Mouse (Mus musculus) neural tube, embryonic 13.5 days (tissue): ENCODE measurements around the gene Cadps. TPM values are rescaled to one million over a fixed set of nuclear protein-coding genes. Genes with fewer than 3 reads are reported as not detected.
A peak's percentile ranks its signal among the peaks of the same experiment; 100 is the strongest.

ENCODE experiments used
- ATAC-seq: fragments of 200-750 bp; cut with Nextera tagmentation; 2 replicates; pipeline ENCODE4 v1.8.0; 2017; ENCODE audit warnings: low read depth, mild to moderate bottlenecking, moderate TSS enrichment, moderate library complexity
- H3K27ac ChIP-seq: fragments of 300-500 bp; sonication (generic); replicated peaks from 2 replicates; pipeline ENCODE4 v1.5.1; 2015; ENCODE audit warnings: moderate library complexity, mild to moderate bottlenecking, inconsistent platforms
- H3K27me3 ChIP-seq: fragments of 300-500 bp; sonication (generic); 2 replicates; pipeline ENCODE4 v1.6.1; 2015; ENCODE audit warnings: mild to moderate bottlenecking, inconsistent platforms
- H3K36me3 ChIP-seq: fragments of 300-500 bp; sonication (generic); 2 replicates; pipeline ENCODE4 v1.6.1; 2015; ENCODE audit warnings: mild to moderate bottlenecking, inconsistent platforms
- H3K4me1 ChIP-seq: fragments of 300-500 bp; sonication (generic); replicated peaks from 2 replicates; pipeline ENCODE4 v1.6.1; 2015; ENCODE audit warnings: inconsistent platforms
- H3K4me2 ChIP-seq: fragments of 300-500 bp; sonication (generic); 2 replicates; pipeline ENCODE4 v1.6.1; 2015; ENCODE audit warnings: inconsistent platforms, mild to moderate bottlenecking, moderate library complexity
- H3K4me3 ChIP-seq: fragments of 300-500 bp; sonication (generic); 2 replicates; pipeline ENCODE4 v1.5.1; 2015; ENCODE audit warnings: mild to moderate bottlenecking, inconsistent platforms
- H3K9ac ChIP-seq: fragments of 300-500 bp; sonication (generic); 2 replicates; pipeline ENCODE4 v1.6.1; 2015; ENCODE audit warnings: moderate library complexity, mild to moderate bottlenecking, inconsistent platforms
- H3K9me3 ChIP-seq: fragments of 300-500 bp; sonication (generic); 2 replicates; pipeline ENCODE4 v1.6.1; 2016; ENCODE audit warnings: inconsistent platforms
- WGBS: fragments of 180-500 bp; shearing (Covaris S2); methylation state at CpG from one replicate; pipeline ENCODE4 v1.1.7; 2015; 5-methylcytosine and 5-hydroxymethylcytosine counted together
- polyA plus RNA-seq: library from polyadenylated mRNA; unstranded; fragments of >200 nt; fragmentation: Nextera tagmentation; extraction: Ambion mirVana; gene quantifications from 2 replicates; pipeline ENCODE4 v1.2.1, GENCODE M21; 2015

Gene Cadps
- polyA plus RNA-seq = 32.1 and 34.2 TPM in 2 replicates

DNA sequence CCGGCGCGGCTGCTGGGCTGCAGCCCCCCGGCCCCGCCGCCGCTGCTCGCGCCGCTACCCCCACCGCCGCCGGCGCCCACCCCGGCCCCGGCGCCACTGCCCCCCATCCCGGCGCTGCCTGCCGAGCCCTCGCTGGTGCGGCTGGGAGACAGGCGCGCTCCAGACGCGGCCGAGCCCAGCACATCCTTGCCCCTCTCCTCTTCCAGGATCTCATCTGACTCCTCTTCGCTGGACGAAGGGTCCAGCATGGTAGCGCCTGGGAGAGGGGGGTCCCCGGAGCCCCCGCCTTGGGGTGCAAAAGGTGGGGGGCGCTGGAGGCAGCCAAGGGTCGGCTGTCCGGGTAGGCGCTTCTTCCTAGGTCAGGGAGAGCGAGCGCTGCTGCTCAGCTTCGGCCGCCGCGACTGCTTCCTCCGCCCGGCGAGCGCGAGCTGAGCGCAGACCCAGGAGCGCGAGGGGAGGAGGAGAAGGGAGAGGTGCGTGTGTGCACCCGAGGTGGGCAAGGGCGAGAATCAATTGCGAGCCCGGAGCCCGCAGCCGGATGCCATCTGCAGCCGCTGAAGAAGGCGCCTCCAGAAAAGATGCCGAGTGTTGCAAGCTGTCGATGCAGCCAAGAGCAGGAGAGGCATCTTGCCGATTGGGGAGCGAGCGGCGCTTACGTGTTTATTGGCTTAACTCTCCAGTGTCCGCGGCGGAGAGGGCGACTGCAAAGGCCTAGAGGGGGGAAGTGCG lies at the start of gene Cadps:
Gene Cadps, minus strand, starts transcription at position 589 of the 729 bp plus-strand sequence.
- Histone ChIP-seq H3K27ac (peak within 1 kb of the TSS; percentile 97), H3K36me3 (no peaks in the 10 kb centered on the region), H3K4me2 (peak within 1 kb of the TSS; percentile 70), H3K27me3 (no peaks in the 10 kb centered on the region), H3K9me3 (no peaks in the 10 kb centered on the region), H3K4me1 (peaks cover 31% of the 10 kb centered on the region), H3K4me3 (peak within 1 kb of the TSS; percentile 83), H3K9ac (peak within 1 kb of the TSS; percentile 97)
- WGBS = under 1% methylated on average over 61 of the region's 71 CpGs
- ATAC-seq = peak; percentile 84

DNA sequence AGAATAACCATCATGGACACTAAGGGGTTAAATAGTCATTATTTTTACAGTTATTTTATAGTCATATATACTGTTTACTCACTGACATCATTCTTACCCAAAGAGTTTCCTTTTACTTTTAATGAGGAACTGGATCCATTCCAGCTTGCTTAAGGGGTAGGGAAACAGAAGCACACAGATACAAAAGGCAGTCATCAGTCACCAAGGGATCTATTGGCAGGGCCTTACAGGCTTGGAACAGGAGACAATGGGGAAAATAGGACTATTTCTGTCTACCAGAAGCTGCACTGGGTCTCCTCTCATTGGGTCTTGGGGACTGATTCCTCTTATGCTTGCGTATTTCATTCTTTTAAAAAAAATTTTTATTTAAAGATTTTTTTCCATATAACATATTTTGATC lies 46.7 kb upstream of the Cadps start:
- no peak for ATAC-seq
- Histone ChIP-seq H3K4me3 (no peak overlapping the region), H3K9me3 (no peaks in the 10 kb centered on the region), H3K27ac (no peak overlapping the region), H3K9ac (no peak overlapping the region), H3K27me3 (no peaks in the 10 kb centered on the region), H3K4me1 (no peaks in the 10 kb centered on the region), H3K4me2 (no peak overlapping the region), H3K36me3 (no peaks in the 10 kb centered on the region)
- 93% methylated on average over 1 of the region's 1 CpGs for WGBS

DNA sequence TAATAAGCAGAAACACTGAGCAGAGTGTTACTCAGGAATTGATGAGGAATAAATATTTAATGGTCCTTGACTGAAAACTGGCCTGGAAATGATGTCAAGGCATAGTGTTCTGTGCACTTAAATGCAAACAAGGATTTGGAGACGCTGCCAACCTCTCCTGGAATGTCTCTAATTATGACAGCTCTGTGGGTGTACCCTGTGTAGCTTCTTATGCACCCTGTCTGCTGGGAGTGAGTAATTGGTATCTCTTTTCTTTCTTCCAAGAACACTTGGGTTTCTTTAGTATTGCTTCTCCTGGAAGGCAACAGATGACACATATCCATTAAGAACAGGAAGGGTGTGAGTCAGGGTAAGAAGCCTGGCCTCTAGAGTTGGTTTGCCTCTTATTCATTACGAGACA lies 42.4 kb upstream of the Cadps start:
- Histone ChIP-seq H3K4me1 (no peaks in the 10 kb centered on the region), H3K27me3 (no peaks in the 10 kb centered on the region), H3K27ac (no peak overlapping the region), H3K4me2 (no peak overlapping the region), H3K4me3 (no peak overlapping the region), H3K9ac (no peak overlapping the region), H3K9me3 (no peaks in the 10 kb centered on the region), H3K36me3 (no peaks in the 10 kb centered on the region)
- ATAC-seq = no peak
- 77% methylated on average over 2 of the region's 2 CpGs for WGBS

DNA sequence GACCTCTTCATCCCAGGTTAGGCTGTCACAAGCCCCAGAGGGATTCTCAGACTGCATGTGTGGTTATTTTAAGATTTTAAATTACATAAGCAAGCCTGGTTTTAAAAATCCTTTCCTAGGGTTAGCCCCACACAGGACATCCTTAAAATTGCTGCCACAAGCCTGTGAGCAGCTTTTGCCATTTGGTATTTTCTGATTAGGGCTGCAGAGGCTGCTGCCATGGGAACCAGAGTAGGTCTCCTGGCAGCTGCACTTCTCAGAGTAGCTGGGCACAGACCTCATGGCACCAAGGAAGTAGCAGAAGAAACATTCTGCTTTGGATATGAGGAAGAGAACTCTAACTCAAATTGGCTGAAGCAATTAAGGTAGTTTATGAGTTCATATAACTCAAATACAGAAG lies 21.0 kb upstream of the Cadps start:
- H3K27me3 ChIP-seq = no peaks in the 10 kb centered on the region

DNA sequence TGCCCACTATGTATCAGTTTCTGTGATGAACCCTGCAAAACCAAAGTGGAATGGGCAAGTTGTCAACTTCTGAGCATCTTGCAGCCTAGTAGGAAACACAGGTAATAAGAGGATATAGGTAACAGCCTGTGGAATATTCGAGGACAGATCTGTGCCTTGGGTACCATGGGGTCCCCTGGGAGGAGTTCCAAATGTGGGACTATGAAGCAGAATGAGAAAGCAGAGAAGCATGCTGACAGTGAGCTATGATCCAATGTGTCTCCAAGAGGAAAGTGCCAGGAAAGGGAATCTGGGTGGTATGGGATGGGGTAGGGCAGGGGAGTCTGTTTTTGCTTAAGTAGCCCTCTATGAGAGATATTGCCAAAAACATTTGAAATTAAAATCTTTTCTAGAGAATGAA lies 16.6 kb upstream of the Cadps start:
- 80% methylated on average over 1 of the region's 1 CpGs for WGBS
- no peak for ATAC-seq
- Histone ChIP-seq H3K4me3 (no peak overlapping the region), H3K27me3 (no peaks in the 10 kb centered on the region), H3K4me2 (no peak overlapping the region), H3K4me1 (no peaks in the 10 kb centered on the region), H3K9me3 (no peaks in the 10 kb centered on the region), H3K9ac (no peak overlapping the region), H3K36me3 (no peaks in the 10 kb centered on the region), H3K27ac (no peak overlapping the region)

More for the DNA sequence above, 21.0 kb upstream of the Cadps start:
- Histone ChIP-seq H3K9me3 (no peaks in the 10 kb centered on the region), H3K4me3 (no peak overlapping the region), H3K9ac (no peak overlapping the region), H3K27ac (no peak overlapping the region), H3K36me3 (no peaks in the 10 kb centered on the region), H3K4me2 (no peak overlapping the region), H3K4me1 (no peaks in the 10 kb centered on the region)
- ATAC-seq = no peak

DNA sequence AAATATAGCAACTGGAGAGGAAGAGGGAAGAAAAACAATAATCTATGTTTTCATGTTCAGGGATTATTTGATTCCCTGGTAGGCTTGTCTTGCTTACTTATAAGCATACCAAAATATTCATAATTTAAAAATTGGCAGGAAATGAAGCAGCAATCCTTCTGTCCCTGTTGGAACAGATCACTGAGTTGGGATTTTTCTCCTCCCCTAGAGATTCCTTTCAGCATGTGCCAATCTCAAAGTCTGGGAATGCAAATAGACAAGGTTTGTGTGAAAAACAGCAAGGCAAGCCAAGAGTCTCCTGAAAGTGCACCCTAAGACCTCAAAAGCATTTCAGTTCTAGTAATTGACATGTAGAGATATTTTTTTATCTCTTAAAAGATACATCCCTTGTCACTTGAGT lies 16.1 kb upstream of the Cadps start:
- ATAC-seq = no peak
- Histone ChIP-seq H3K9ac (no peak overlapping the region), H3K9me3 (no peaks in the 10 kb centered on the region), H3K4me3 (no peak overlapping the region), H3K4me2 (no peak overlapping the region), H3K36me3 (no peaks in the 10 kb centered on the region), H3K27ac (no peak overlapping the region), H3K27me3 (no peaks in the 10 kb centered on the region), H3K4me1 (no peaks in the 10 kb centered on the region)

DNA sequence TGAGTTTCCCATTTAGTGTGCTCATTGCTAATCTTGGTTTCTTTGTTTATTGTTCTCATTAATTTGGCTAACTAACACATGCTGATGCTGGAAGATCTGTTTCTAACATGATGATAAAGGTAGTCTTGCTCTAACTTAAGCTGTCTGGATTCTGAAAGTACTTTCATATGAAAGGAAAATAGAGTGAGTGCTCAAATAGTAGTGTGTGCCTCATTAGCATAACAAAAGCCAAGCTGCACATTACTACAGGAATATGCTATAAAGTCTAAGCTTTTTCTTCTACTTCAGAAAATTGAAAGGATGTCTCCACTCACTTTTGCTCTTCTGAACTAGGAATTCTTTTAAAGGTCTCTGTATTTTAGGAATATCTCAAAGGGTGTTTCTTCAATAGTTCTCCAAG lies 15.4 kb upstream of the Cadps start:
- Histone ChIP-seq H3K27me3 (no peaks in the 10 kb centered on the region), H3K4me2 (no peak overlapping the region), H3K4me1 (no peaks in the 10 kb centered on the region), H3K9me3 (no peaks in the 10 kb centered on the region), H3K4me3 (no peak overlapping the region), H3K9ac (no peak overlapping the region), H3K27ac (no peak overlapping the region), H3K36me3 (no peaks in the 10 kb centered on the region)
- ATAC-seq = no peak

DNA sequence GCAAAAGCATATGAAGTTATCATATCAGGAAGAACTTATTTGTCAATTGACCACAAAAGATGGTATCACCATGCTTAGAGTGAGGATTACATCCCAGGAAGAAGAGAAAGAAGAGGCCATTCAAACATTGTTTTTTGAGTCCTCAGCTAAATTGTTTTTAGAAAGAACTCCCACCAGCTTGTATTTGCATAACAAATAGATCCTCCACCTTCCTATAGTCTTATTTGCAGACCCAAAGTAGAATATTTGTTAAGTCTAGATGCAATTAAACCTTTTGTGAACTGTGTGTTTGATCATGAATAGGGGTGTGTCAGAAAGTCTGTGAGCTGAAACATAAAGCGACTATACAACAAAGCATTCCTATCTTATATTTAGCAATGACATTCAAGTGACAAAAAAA lies 15.0 kb upstream of the Cadps start:
- H3K27me3 ChIP-seq = no peaks in the 10 kb centered on the region
- H3K9me3 ChIP-seq = no peaks in the 10 kb centered on the region
- no peak overlapping the region for H3K4me3 ChIP-seq
- H3K27ac ChIP-seq = no peak overlapping the region
- no peaks in the 10 kb centered on the region for H3K4me1 ChIP-seq
- no peak overlapping the region for H3K4me2 ChIP-seq
- no peaks in the 10 kb centered on the region for H3K36me3 ChIP-seq
- no peak overlapping the region for H3K9ac ChIP-seq
- 16% methylated on average over 1 of the region's 1 CpGs for WGBS
- ATAC-seq = no peak

DNA sequence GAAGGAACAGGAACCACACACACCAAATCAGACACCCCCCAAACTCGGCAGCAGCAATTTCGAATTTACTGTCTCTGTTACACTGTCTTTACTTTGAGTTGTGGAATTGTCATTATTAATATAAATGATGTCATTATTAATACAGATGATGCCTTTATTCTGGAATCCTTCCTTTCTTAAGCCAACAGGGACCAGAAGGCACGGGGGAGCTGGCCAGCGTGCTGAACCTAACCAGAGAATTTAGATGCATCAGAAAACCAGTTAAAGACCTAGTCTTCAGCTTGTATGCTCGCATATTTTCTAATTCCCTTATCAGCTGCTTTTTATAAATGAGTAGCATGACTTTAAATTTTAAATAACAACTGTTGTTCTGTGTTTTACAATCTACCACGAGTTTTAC lies 902 bp upstream of the Cadps start:
- no peaks in the 10 kb centered on the region for H3K27me3 ChIP-seq
- ATAC-seq = no peak
- WGBS = 18% methylated on average over 6 of the region's 6 CpGs
- H3K4me1 ChIP-seq = peaks cover 21% of the 10 kb centered on the region
- H3K9me3 ChIP-seq = no peaks in the 10 kb centered on the region
- no peak overlapping the region for H3K9ac ChIP-seq
- H3K4me3 ChIP-seq = 0 out of 2 replicates have a peak overlapping the region, but pooled peaks have one; percentile 83
- no peaks in the 10 kb centered on the region for H3K36me3 ChIP-seq
- peak overlapping the region; percentile 70 for H3K4me2 ChIP-seq
- H3K27ac ChIP-seq = peak overlapping the region; percentile 97; the same call in 1 of the 2 replicates

DNA sequence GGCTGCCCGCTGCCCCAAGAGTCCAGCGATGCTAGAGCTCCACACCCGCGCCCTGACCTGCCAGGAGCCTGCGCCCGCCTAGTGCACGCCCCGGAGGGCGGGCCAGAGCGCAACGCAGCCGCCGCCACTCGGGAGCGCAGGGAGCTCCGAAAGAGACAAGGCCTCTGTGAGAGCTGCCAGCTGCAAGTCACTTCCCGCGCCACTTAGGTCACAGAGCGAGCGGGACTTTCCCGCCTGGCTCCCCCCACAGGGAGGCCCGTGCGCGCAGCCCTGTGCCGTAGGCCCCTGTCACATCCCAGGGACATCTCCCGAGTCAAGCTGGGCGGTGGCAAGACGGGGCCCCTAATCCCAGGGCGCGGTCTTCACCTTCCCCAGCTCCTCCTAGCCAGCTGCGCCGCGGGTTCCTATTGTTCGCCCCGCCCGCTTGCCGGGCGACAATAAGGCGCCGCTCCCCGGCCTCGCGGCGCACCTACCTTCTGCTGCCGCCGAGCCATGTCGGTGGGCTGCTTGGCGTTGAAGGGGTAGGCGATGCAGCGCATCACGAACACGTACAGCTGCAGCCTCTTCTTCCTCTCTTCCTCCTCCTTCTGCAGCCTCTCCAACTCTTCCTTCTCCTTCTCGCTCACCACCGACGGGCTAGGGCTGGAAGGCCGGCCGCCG lies 918 bp downstream of the Cadps start:
- Histone ChIP-seq H3K4me1 (peaks cover 38% of the 10 kb centered on the region), H3K4me2 (peak overlapping the region; percentile 70), H3K27ac (peak overlapping the region; percentile 97), H3K9ac (peak overlapping the region; percentile 97), H3K36me3 (no peaks in the 10 kb centered on the region), H3K27me3 (no peaks in the 10 kb centered on the region), H3K9me3 (no peaks in the 10 kb centered on the region), H3K4me3 (peak overlapping the region; percentile 83)
- under 1% methylated on average over 56 of the region's 58 CpGs for WGBS
- peak; percentile 78 for ATAC-seq

DNA sequence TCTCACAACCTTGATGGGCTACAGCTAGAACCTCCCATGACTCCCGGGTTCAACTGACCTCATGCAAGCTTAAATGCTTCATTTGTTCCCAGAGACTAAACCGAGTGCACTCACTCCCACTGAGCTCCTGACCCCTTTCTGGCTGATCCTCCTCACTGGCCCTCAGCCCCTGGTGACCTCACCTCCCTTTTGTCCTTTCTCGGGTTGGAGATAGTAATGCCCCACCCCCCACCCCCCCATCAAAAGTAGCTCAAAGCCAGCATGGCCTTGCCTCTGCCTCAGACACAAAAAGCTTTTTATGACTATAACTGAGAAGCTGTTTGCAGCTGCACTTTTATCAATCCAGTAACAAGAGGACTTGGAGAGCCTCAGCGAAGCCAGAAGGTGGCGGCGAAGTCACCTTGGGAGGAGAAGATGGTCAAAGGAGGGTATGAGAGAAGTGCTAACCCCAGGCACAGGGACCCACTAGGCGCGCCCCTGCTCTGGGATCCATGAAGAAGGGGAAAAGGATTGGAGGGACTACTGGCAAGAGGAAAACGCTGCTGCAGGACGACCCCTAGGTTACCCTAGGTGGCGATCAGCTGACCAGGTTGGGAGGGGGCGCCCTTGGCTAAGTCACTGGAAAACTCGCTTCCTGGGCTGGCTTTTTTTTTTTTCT lies 1.6 kb downstream of the Cadps start:
- peak; percentile 12 for ATAC-seq
- Histone ChIP-seq H3K9me3 (no peaks in the 10 kb centered on the region), H3K36me3 (no peaks in the 10 kb centered on the region), H3K4me3 (peak overlapping the region; percentile 83), H3K27me3 (no peaks in the 10 kb centered on the region), H3K27ac (peak overlapping the region; percentile 97), H3K4me1 (peaks cover 42% of the 10 kb centered on the region), H3K9ac (peak overlapping the region; percentile 97), H3K4me2 (peak overlapping the region; percentile 70)
- WGBS = under 1% methylated on average over 12 of the region's 13 CpGs

DNA sequence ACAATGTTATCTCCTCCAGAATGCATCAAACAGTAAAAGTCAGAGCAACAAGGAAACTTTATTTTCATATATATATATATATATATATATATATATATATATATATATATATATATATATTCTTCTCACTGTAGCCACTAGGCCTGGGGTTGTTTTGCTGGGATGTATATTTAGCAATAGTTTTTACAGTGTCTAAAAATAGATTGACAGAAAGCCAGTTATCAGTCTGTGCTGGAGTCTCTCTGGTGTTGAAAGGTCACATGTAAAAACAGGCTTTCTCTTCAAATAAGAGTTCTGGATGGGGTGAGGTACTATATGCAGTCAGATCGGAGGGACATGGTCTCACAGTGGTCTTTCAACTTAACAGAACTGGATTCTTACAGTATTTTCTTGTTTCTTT lies 2.7 kb downstream of the Cadps start:
- WGBS = 93% methylated on average over 1 of the region's 1 CpGs
- Histone ChIP-seq H3K4me3 (peak overlapping the region; percentile 83), H3K9me3 (no peaks in the 10 kb centered on the region), H3K9ac (peak overlapping the region; percentile 47; the same call in 1 of the 2 replicates), H3K36me3 (no peaks in the 10 kb centered on the region), H3K27me3 (no peaks in the 10 kb centered on the region), H3K27ac (no peak overlapping the region), H3K4me2 (peak overlapping the region; percentile 70), H3K4me1 (peaks cover 44% of the 10 kb centered on the region)
- no peak for ATAC-seq
